Mouse (Mus musculus): ENCODE measurements at regions not wholly inside any gene's neighbourhood (a gene's known extent, or its start where the extent isn't known, plus 50 kb on each side); places are given as distances from the start of the nearest gene placed in this dataset.
"Not testable (repeated sequence)": the region's sequence is repeated elsewhere in the genome, so short reads cannot be mapped to it uniquely, and the experiment has no call there.

DNA sequence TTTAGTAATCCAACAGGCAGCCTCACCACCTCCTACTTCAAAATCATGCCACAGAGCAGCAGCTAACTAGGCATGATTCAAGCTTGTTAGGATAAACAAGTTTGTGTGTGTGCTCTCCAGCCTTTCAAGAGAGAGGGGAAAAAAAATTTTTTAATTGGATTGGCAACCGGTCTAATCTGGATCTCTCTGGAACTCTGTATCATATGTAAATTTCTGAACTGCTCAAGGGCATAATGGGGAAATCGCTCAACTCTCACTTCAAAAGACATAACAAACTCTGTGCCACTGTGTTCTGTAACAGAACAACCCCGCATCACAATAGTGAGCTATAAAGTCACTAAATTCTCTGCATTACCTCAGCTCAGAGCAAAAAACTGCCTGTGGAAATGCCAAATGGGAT lies 147.9 kb upstream of the Krtap11-1 start:
- no peak for DNase-seq (ENCODE audit: low spot score)
- Histone ChIP-seq H3K27ac (no peak overlapping the region), H3K9me3 (no peaks in the 10 kb centered on the region), H3K4me1 (no peaks in the 10 kb centered on the region), H3K27me3 (ENCODE audit: insufficient read depth, poor library complexity, severe bottlenecking) (no peaks in the 10 kb centered on the region), H3K36me3 (no peaks in the 10 kb centered on the region), H3K4me3 (no peak overlapping the region)
- WGBS: 75% methylated on average over 3 of the region's 3 CpGs

DNA sequence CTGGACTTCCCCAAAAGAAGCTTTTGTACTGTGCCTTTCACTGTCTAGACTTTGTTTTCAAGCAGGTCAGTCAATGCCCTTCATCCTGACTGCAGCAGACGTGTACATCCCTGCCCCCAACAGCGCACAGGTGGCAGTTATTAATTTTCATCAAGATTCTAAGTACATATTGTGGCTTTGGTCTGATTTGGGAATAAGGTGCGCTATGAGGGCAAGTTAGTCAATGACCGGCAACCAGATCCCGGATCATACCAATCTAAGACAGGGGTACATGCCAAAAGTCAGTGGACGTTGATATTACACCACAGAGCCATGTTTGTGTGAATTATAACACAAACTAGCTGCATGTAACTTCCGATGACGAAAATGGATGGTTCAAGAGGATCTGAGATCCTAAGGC lies 144.7 kb upstream of the Krtap11-1 start:
- 87% methylated on average over 8 of the region's 8 CpGs for WGBS
- not testable (repeated sequence) for H3K36me3 ChIP-seq
- peak; percentile 62 for DNase-seq (ENCODE audit: low spot score)

GRCm38 (mm10) chr16:89704316-89704715 lies 133.3 kb upstream of the Krtap11-1 start:
- Histone ChIP-seq H3K27me3 (ENCODE audit: insufficient read depth, poor library complexity, severe bottlenecking) (no peaks in the 10 kb centered on the region), H3K9me3 (no peaks in the 10 kb centered on the region), H3K27ac (no peak overlapping the region), H3K4me1 (peaks cover 9% of the 10 kb centered on the region), H3K4me3 (no peak overlapping the region), H3K36me3 (no peaks in the 10 kb centered on the region)
- WGBS: 78% methylated on average over 6 of the region's 6 CpGs
- DNase-seq (ENCODE audit: low spot score): no peak

More for the DNA sequence above, 144.7 kb upstream of the Krtap11-1 start:
- H3K4me3 ChIP-seq; H3K4me1 ChIP-seq; H3K27ac ChIP-seq; H3K9me3 ChIP-seq; H3K27me3 ChIP-seq (ENCODE audit: insufficient read depth, poor library complexity, severe bottlenecking): not testable (repeated sequence)

GRCm38 (mm10) chr16:89703158-89703557 lies 132.2 kb upstream of the Krtap11-1 start:
- no peak overlapping the region for H3K27ac ChIP-seq
- whole genome bisulfite sequencing: 69% methylated on average over 10 of the region's 10 CpGs
- no peak overlapping the region for H3K4me3 ChIP-seq
- H3K4me1 ChIP-seq: peaks cover 14% of the 10 kb centered on the region
- DNase-seq (ENCODE audit: low spot score): no peak
- H3K9me3 ChIP-seq: no peaks in the 10 kb centered on the region
- H3K36me3 ChIP-seq: no peaks in the 10 kb centered on the region
- H3K27me3 ChIP-seq (ENCODE audit: insufficient read depth, poor library complexity, severe bottlenecking): no peaks in the 10 kb centered on the region

- no peak for DNase-seq (ENCODE audit: low spot score)
- Histone ChIP-seq H3K4me3 (no peak overlapping the region), H3K4me1 (peaks cover 14% of the 10 kb centered on the region), H3K27ac (no peak overlapping the region), H3K27me3 (ENCODE audit: insufficient read depth, poor library complexity, severe bottlenecking) (no peaks in the 10 kb centered on the region), H3K36me3 (no peaks in the 10 kb centered on the region), H3K9me3 (no peaks in the 10 kb centered on the region)
- WGBS: 94% methylated on average over 2 of the region's 2 CpGs
These were observed 131.4 kb upstream of the Krtap11-1 start for GRCm38 (mm10) chr16:89702406-89702805.

GRCm38 (mm10) chr16:89701741-89702140 lies 130.8 kb upstream of the Krtap11-1 start:
- Histone ChIP-seq H3K4me3 (no peak overlapping the region), H3K36me3 (no peaks in the 10 kb centered on the region), H3K27me3 (ENCODE audit: insufficient read depth, poor library complexity, severe bottlenecking) (no peaks in the 10 kb centered on the region), H3K9me3 (no peaks in the 10 kb centered on the region), H3K27ac (no peak overlapping the region), H3K4me1 (peaks cover 14% of the 10 kb centered on the region)
- no peak for DNase-seq (ENCODE audit: low spot score)
- WGBS: 84% methylated on average over 8 of the region's 8 CpGs

DNA sequence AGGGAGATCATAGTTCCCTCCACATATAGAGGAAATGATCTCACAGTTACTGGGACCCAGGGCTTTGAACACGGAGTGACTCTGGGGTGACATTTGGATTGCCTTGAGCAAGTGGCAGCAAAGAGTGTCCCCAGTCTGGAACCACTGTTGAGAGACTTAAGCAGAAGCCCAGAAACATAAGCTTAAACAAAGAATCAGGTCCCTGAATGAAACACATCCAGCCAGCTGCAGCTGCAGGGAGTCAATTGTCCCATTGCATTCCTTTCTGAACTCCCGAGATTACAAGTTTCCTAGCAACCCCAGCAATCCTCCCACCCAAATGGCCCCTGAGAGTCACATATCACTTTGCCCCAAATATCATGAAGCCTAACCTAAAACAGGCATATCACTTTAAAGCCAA lies 128.7 kb upstream of the Krtap11-1 start:
- Histone ChIP-seq H3K36me3 (no peaks in the 10 kb centered on the region), H3K4me1 (peaks cover 27% of the 10 kb centered on the region), H3K4me3 (no peak overlapping the region), H3K27ac (peak overlapping the region; percentile 42; the same call in 1 of the 2 replicates), H3K27me3 (ENCODE audit: insufficient read depth, poor library complexity, severe bottlenecking) (no peaks in the 10 kb centered on the region), H3K9me3 (no peaks in the 10 kb centered on the region)
- 16% methylated on average over 2 of the region's 2 CpGs for WGBS
- no peak for DNase-seq (ENCODE audit: low spot score)

DNA sequence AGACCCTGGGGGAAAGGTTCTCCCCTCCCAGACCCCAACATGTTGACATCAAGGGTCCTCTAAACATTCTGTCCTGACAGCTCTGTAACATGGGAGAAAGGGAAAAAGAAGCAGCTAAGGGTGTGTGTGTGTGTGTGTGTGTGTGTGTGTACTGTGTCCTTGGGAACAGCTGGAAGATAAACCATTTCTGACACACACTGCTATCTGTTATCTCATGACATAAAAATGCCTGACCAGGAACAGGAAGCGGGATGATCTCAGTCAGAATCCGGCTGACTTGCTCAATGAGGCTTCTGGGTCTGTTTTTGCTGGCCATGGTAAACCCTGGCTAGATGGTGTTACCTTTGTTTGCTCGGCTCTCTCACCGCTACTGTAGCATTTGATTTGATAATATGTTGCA lies 124.8 kb upstream of the Krtap11-1 start:
- H3K9me3 ChIP-seq: no peaks in the 10 kb centered on the region
- H3K4me1 ChIP-seq: peaks cover 31% of the 10 kb centered on the region
- no peak overlapping the region for H3K27ac ChIP-seq
- no peak overlapping the region for H3K4me3 ChIP-seq
- WGBS: 39% methylated on average over 4 of the region's 4 CpGs
- DNase-seq (ENCODE audit: low spot score): no peak
- no peaks in the 10 kb centered on the region for H3K27me3 ChIP-seq (ENCODE audit: insufficient read depth, poor library complexity, severe bottlenecking)
- H3K36me3 ChIP-seq: no peaks in the 10 kb centered on the region

DNA sequence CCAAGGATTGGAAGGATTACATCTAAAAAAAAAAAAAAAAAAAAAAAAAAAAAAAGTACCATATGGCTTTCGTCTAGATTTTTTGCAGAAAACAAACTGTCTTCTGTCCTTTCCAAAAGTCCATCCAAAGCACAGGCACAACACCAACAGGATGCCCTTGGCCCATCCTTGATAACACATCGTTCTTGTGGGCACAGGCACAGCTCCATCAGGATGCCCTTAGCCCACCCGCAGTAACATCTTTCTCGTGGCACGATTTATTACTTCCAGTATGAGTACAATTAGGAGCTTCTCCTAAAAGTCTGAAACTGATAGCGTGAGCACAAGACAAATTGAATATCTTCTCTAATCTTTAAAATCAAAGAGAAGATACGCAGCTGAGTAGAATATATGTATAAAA lies 124.4 kb upstream of the Krtap11-1 start:
- H3K4me3 ChIP-seq: no peak overlapping the region
- no peaks in the 10 kb centered on the region for H3K36me3 ChIP-seq
- no peaks in the 10 kb centered on the region for H3K9me3 ChIP-seq
- no peak overlapping the region for H3K27ac ChIP-seq
- H3K4me1 ChIP-seq: peaks cover 31% of the 10 kb centered on the region
- 74% methylated on average over 7 of the region's 7 CpGs for WGBS
- no peaks in the 10 kb centered on the region for H3K27me3 ChIP-seq (ENCODE audit: insufficient read depth, poor library complexity, severe bottlenecking)
- no peak for DNase-seq (ENCODE audit: low spot score)

DNA sequence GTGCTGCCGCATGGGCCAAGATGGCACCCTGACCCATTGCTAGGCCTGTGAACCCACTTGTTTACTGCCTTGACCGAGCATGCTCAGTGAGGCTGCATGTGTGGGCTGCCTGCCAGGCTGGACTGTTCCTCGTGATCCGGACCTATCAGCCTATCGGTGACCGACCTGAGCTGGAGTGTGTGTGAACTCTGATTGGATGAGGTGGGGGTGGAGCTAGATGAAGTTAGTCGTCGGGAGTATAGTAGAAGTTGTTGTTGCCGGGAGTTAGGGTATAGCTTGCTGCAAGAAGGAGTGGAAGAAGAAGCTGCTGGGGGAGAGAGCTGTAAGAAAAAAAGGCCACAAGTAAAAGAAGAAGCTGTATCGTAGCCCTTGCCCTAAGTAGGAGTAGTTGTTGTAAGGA lies 122.3 kb upstream of the Krtap11-1 start:
- Histone ChIP-seq H3K27me3 (ENCODE audit: insufficient read depth, poor library complexity, severe bottlenecking) (no peaks in the 10 kb centered on the region), H3K4me1 (peaks cover 17% of the 10 kb centered on the region), H3K27ac (no peak overlapping the region), H3K36me3 (no peaks in the 10 kb centered on the region), H3K4me3 (no peak overlapping the region), H3K9me3 (no peaks in the 10 kb centered on the region)
- no peak for DNase-seq (ENCODE audit: low spot score)
- WGBS: 81% methylated on average over 10 of the region's 10 CpGs

DNA sequence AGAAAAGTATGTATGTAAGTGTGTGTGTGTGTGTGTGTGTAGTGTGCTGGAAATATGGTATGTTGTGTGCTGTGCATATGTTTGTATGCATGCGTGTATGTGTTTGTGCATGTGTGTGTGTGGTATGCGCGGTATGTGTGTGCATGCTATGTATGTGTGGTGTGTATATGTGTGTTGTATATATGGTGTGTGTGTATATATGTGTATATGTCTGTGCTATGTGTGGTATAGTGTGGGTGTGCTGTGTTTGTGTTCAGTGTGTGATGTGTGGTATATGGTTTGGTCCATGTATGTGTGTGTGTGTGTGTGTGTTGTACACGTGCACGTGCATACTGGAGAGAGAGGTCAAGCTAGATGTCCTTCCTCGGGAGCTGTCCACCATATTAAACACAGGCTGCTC lies 108.5 kb upstream of the Krtap11-1 start:
- no peak overlapping the region for H3K27ac ChIP-seq
- H3K4me3 ChIP-seq: no peak overlapping the region
- no peaks in the 10 kb centered on the region for H3K36me3 ChIP-seq
- H3K27me3 ChIP-seq (ENCODE audit: insufficient read depth, poor library complexity, severe bottlenecking): no peaks in the 10 kb centered on the region
- WGBS: 84% methylated on average over 6 of the region's 6 CpGs
- no peaks in the 10 kb centered on the region for H3K9me3 ChIP-seq
- DNase-seq (ENCODE audit: low spot score): no peak
- peaks cover 3% of the 10 kb centered on the region; the same call in 1 of the 2 replicates for H3K4me1 ChIP-seq

- no peaks in the 10 kb centered on the region for H3K9me3 ChIP-seq
- no peak overlapping the region for H3K27ac ChIP-seq
- no peaks in the 10 kb centered on the region for H3K36me3 ChIP-seq
- 71% methylated on average over 6 of the region's 6 CpGs for WGBS
- H3K4me3 ChIP-seq: no peak overlapping the region
- H3K4me1 ChIP-seq: peaks cover 3% of the 10 kb centered on the region; the same call in 1 of the 2 replicates
- DNase-seq (ENCODE audit: low spot score): no peak
- H3K27me3 ChIP-seq (ENCODE audit: insufficient read depth, poor library complexity, severe bottlenecking): no peaks in the 10 kb centered on the region
These were observed 107.5 kb upstream of the Krtap11-1 start for GRCm38 (mm10) chr16:89678446-89679015.

DNA sequence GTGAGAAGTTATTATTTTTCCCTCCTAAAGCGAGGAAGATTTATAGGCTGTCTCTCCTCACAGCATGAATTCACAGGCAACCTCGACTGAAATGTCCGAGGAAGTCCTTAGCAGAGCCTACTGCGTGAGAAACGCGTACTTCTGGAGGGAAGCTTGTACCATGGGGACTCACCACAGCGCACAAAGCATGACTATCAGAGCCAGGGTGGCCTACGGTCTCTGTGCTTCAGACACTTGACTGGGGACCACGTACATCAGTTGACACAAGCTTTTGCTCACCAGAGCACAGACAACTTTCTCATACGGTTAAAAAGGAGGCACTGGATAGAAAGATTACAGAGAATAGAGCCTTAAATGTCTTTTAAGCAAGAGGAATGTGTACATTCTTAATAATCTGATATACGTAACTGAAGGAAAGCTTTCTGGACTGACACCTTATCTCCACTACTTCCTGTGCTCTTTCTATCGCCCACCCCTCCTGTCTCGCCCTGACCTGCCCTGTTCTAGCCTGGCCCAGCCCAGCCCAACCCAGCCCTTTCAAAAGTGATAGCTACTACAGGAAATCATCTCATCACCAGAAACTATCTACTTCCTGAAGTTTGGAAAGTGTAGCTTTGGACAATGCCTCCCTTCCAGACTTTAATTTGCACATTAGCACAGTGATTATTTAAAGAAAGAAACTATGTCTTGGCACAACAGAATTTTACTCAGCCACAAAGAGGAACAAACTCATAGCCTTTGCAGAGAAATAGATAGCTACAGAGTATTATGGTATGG lies 104.2 kb upstream of the Krtap11-1 start:
- 48% methylated on average over 13 of the region's 13 CpGs for WGBS
- peaks cover 3% of the 10 kb centered on the region; the same call in 1 of the 2 replicates for H3K4me1 ChIP-seq
- no peak overlapping the region for H3K27ac ChIP-seq

More for the DNA sequence above, 104.2 kb upstream of the Krtap11-1 start:
- Histone ChIP-seq H3K36me3 (no peaks in the 10 kb centered on the region), H3K9me3 (no peaks in the 10 kb centered on the region), H3K4me3 (no peak overlapping the region), H3K27me3 (ENCODE audit: insufficient read depth, poor library complexity, severe bottlenecking) (no peaks in the 10 kb centered on the region)
- DNase-seq (ENCODE audit: low spot score): no peak
